Mouse (Mus musculus) stomach, postnatal 0 days (tissue): ENCODE data around the gene Akr7a5. TPM values are rescaled to one million over a fixed set of nuclear protein-coding genes. Genes with fewer than 3 reads are reported as not detected.

Source experiments
- ATAC-seq: fragments of 200-750 bp; cut with Nextera tagmentation; 2 replicates; pipeline ENCODE4 v1.8.0; 2017; ENCODE audit not compliant: low FRiP score, low TSS enrichment
- DNase-seq: peaks from one replicate; pipeline ENCODE4 v3.0.0-alpha.2; 2016; ENCODE audit warnings: low spot score
- H3K27ac ChIP-seq: fragments of 300-500 bp; sonication (generic); replicated peaks from 2 replicates; pipeline ENCODE4 v1.5.1; 2014; ENCODE audit warnings: mild to moderate bottlenecking, control low read depth
- H3K27me3 ChIP-seq: fragments of 300-500 bp; sonication (generic); 2 replicates; pipeline ENCODE4 v1.6.1; 2014; ENCODE audit warnings: low read length; ENCODE audit not compliant: control insufficient read depth, insufficient read depth
- H3K36me3 ChIP-seq: fragments of 300-500 bp; sonication (generic); 2 replicates; pipeline ENCODE4 v1.6.1; 2014; ENCODE audit warnings: low read length, mixed read lengths; ENCODE audit not compliant: control insufficient read depth, insufficient read depth
- H3K4me1 ChIP-seq: fragments of 300-500 bp; sonication (generic); replicated peaks from 2 replicates; pipeline ENCODE4 v1.6.1; 2014; ENCODE audit warnings: antibody characterized with exemption; ENCODE audit not compliant: control insufficient read depth, insufficient read depth
- H3K4me2 ChIP-seq: fragments of 300-500 bp; sonication (generic); replicated peaks from 2 replicates; pipeline ENCODE4 v1.6.1; 2014; ENCODE audit warnings: low read depth, mild to moderate bottlenecking, control low read depth, moderate library complexity
- H3K4me3 ChIP-seq: fragments of 300-500 bp; sonication (generic); 2 replicates; pipeline ENCODE4 v1.5.1; 2014; ENCODE audit warnings: low read depth, low read length, control low read depth
- H3K9ac ChIP-seq: fragments of 300-500 bp; sonication (generic); 2 replicates; pipeline ENCODE4 v1.6.1; 2014; ENCODE audit warnings: mild to moderate bottlenecking, low read length, control low read depth, mixed read lengths
- H3K9me3 ChIP-seq: fragments of 300-500 bp; sonication (generic); 2 replicates; pipeline ENCODE4 v1.6.1; 2016; ENCODE audit warnings: low read length; ENCODE audit not compliant: control insufficient read depth
- CTCF ChIP-seq: IDR thresholded peaks from 2 replicates; pipeline ENCODE4 v1.5.1; 2016; ENCODE audit warnings: antibody characterized with exemption, low read depth, mild to moderate bottlenecking, moderate library complexity
- EP300 ChIP-seq: optimal IDR thresholded peaks from 2 replicates; pipeline ENCODE3; 2016; ENCODE audit warnings: antibody characterized with exemption
- WGBS: fragments of 180-500 bp; shearing (Covaris S2); extraction: QIAGEN DNeasy Blood & Tissue Kit; methylation state at CpG from one replicate; pipeline ENCODE4 v1.1.7; 2014; 5-methylcytosine and 5-hydroxymethylcytosine counted together
- polyA plus RNA-seq: library from polyadenylated mRNA; unstranded; fragments of >200 nt; fragmentation: Nextera tagmentation; extraction: Ambion mirVana; gene quantifications from 2 replicates; pipeline ENCODE4 v1.2.1, GENCODE M21; 2015

Akr7a5 gene
- polyA plus RNA-seq, 1 experiment from 2014 or later, result 73.8 TPM

DNA sequence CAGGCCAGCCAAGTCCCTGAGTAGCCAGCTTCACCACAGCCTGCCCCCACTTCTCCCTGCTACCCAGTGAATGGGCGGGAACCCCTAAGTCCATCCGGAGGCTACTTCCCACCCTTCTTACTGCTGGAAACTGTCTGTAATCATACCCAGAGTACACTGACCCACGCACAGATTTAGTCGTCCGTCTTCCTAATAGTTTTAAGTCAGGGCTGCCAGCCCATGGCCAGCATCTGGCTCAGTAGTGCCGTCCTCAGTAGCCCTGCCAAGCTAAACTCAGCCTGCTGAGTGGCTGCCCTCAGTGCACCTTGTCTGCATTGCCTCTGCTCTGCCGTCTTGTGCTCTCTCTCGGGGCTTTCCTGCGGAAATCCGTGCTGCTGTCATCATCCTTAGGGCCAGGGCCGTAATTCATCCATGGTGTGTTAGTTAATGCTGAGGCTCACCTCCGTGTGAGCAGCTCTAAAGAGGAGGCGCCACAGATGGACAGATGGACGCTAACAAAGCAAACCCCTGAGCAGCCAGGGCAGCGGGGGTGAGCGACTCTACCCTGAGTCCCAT is 28.7 kb upstream of the Akr7a5 start:
- no peak for ATAC-seq
- H3K9ac ChIP-seq, result no peak overlapping the region
- no peaks in the 10 kb centered on the region for H3K4me1 ChIP-seq
- H3K27ac ChIP-seq, result no peak overlapping the region
- no peaks in the 10 kb centered on the region for H3K9me3 ChIP-seq
- DNase-seq, result no peak
- no peaks in the 10 kb centered on the region for H3K27me3 ChIP-seq
- no peak overlapping the region for H3K4me3 ChIP-seq
- 78% methylated on average over 16 of the region's 16 CpGs for WGBS
- H3K4me2 ChIP-seq, result no peak overlapping the region
- H3K36me3 ChIP-seq, result peaks cover 37% of the 10 kb centered on the region
- TF ChIP-seq CTCF (no peak), EP300 (no peak)

- 48% methylated on average over 6 of the region's 6 CpGs for WGBS
- TF ChIP-seq EP300 (no peak), CTCF (no peak)
- DNase-seq, result no peak
- H3K9me3 ChIP-seq, result no peaks in the 10 kb centered on the region
- no peak overlapping the region for H3K4me3 ChIP-seq
- H3K36me3 ChIP-seq, result peaks cover 44% of the 10 kb centered on the region
- peak overlapping the region; percentile 9; the same call in 1 of the 2 replicates for H3K9ac ChIP-seq
- no peak for ATAC-seq
- no peak overlapping the region for H3K27ac ChIP-seq
- H3K4me2 ChIP-seq, result no peak overlapping the region
- no peaks in the 10 kb centered on the region for H3K4me1 ChIP-seq
- no peaks in the 10 kb centered on the region for H3K27me3 ChIP-seq
These were observed 27.6 kb upstream of the Akr7a5 start for GRCm38 (mm10) chr4:139282955-139283417.

GRCm38 (mm10) chr4:139284877-139285276 is 25.7 kb upstream of the Akr7a5 start:
- Histone ChIP-seq H3K4me1 (no peaks in the 10 kb centered on the region), H3K27me3 (no peaks in the 10 kb centered on the region), H3K36me3 (peaks cover 60% of the 10 kb centered on the region), H3K4me2 (no peak overlapping the region), H3K9me3 (no peaks in the 10 kb centered on the region), H3K27ac (no peak overlapping the region), H3K9ac (no peak overlapping the region), H3K4me3 (no peak overlapping the region)
- TF ChIP-seq CTCF (no peak), EP300 (no peak)
- no peak for ATAC-seq
- no peak for DNase-seq
- WGBS, result 62% methylated on average over 15 of the region's 15 CpGs

GRCm38 (mm10) chr4:139286234-139286633 is 24.3 kb upstream of the Akr7a5 start:
- TF ChIP-seq EP300 (no peak), CTCF (no peak)
- 80% methylated on average over 5 of the region's 5 CpGs for WGBS
- Histone ChIP-seq H3K27me3 (no peaks in the 10 kb centered on the region), H3K27ac (no peak overlapping the region), H3K9me3 (no peaks in the 10 kb centered on the region), H3K4me1 (no peaks in the 10 kb centered on the region), H3K4me3 (no peak overlapping the region), H3K4me2 (no peak overlapping the region), H3K36me3 (peaks cover 52% of the 10 kb centered on the region), H3K9ac (no peak overlapping the region)
- no peak for DNase-seq
- ATAC-seq, result no peak

- 70% methylated on average over 18 of the region's 18 CpGs for WGBS
- TF ChIP-seq EP300 (no peak), CTCF (peak; percentile 97)
- no peak overlapping the region for H3K4me3 ChIP-seq
- DNase-seq, result peak; percentile 90
- peaks cover 48% of the 10 kb centered on the region for H3K36me3 ChIP-seq
- H3K27me3 ChIP-seq, result no peaks in the 10 kb centered on the region
- H3K4me2 ChIP-seq, result no peak overlapping the region
- no peaks in the 10 kb centered on the region for H3K9me3 ChIP-seq
- no peak overlapping the region for H3K9ac ChIP-seq
- peak; percentile 58 for ATAC-seq
- H3K4me1 ChIP-seq, result no peaks in the 10 kb centered on the region
- no peak overlapping the region for H3K27ac ChIP-seq
These were observed 23.3 kb upstream of the Akr7a5 start for GRCm38 (mm10) chr4:139287122-139287863.

DNA sequence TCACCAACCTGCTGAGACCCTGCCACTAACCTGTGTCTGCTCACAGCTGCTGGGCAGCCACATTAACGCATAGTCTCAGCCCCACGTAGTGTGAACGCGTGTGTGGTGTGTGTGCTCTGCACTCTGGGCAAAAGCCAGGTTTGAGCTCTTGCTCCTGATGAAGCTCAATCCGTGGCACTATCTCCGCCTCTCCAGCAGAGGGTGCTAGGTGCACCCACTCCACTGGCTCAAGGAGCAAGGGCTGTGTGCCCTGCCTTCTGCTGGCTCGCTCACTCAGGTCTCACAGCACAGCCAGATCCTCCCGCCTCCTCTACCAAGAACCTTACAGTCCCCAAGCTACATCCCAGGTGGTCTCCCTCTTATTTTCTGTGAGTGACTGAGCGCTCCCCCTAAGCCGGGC is 21.5 kb upstream of the Akr7a5 start:
- WGBS, result 68% methylated on average over 10 of the region's 10 CpGs
- Histone ChIP-seq H3K27me3 (no peaks in the 10 kb centered on the region), H3K4me3 (no peak overlapping the region), H3K4me2 (no peak overlapping the region), H3K27ac (no peak overlapping the region), H3K36me3 (peaks cover 45% of the 10 kb centered on the region), H3K9ac (no peak overlapping the region), H3K9me3 (no peaks in the 10 kb centered on the region), H3K4me1 (no peaks in the 10 kb centered on the region)
- TF ChIP-seq EP300 (no peak), CTCF (peak; percentile 83)
- ATAC-seq (no peak), DNase-seq (peak; percentile 60)
